Mouse (Mus musculus) myocyte (in vitro differentiated cells): ENCODE results near the gene Kif5c. TPM values are rescaled to one million over a fixed set of nuclear protein-coding genes. Genes with fewer than 3 reads are reported as not detected.

ENCODE experiments used
- H3K27me3 ChIP-seq: one replicate; pipeline ENCODE4 v1.6.1; 2011; ENCODE audit not compliant: control insufficient read depth, insufficient read depth, insufficient read length
- H3K36me3 ChIP-seq: one replicate; pipeline ENCODE4 v1.6.1; 2011; ENCODE audit not compliant: control insufficient read depth, insufficient read depth
- H3K4me2 ChIP-seq: one replicate; pipeline ENCODE4 v1.6.1; 2011; ENCODE audit warnings: low read depth, control low read depth
- H3K4me3 ChIP-seq: one replicate; pipeline ENCODE4 v1.5.1; 2011; ENCODE audit warnings: mild to moderate bottlenecking, control low read depth, moderate library complexity
- H3K79me2 ChIP-seq: one replicate; pipeline ENCODE4 v1.6.1; 2011; ENCODE audit not compliant: control insufficient read depth, insufficient read depth
- H3ac ChIP-seq: one replicate; pipeline ENCODE4 v1.6.1; 2011; ENCODE audit not compliant: control insufficient read depth, insufficient read length
- CEBPB ChIP-seq: IDR thresholded peaks from 2 replicates; pipeline ENCODE4 v1.6.1; 2011; ENCODE audit warnings: mild to moderate bottlenecking, moderate library complexity; ENCODE audit not compliant: poor library complexity, insufficient read depth, severe bottlenecking
- E2F4 ChIP-seq: IDR thresholded peaks from one replicate; pipeline ENCODE4 v1.6.1; 2011; ENCODE audit warnings: mild to moderate bottlenecking, control low read depth, moderate library complexity; ENCODE audit not compliant: insufficient read depth
- MAX ChIP-seq: IDR thresholded peaks from one replicate; pipeline ENCODE4 v1.6.1; 2011; ENCODE audit warnings: low read depth, mild to moderate bottlenecking, control low read depth
- MYOD1 ChIP-seq, 3 experiments: IDR thresholded peaks; one replicate each; pipeline ENCODE4 v1.6.1; 2011; ENCODE audit warnings: control low read depth in 2 of 3, low read depth in 2 of 3, mild to moderate bottlenecking in 2 of 3, moderate library complexity in 1 of 3; ENCODE audit not compliant: insufficient read length in 2 of 3, control insufficient read depth in 1 of 3
- MYOG ChIP-seq, 3 experiments: IDR thresholded peaks; one replicate each; pipeline ENCODE4 v1.6.1; 2011; ENCODE audit warnings: control low read depth in 2 of 3, low read depth in 2 of 3, mild to moderate bottlenecking in 2 of 3; ENCODE audit not compliant: insufficient read length in 2 of 3, control insufficient read depth in 1 of 3, insufficient read depth in 1 of 3
- POLR2A ChIP-seq: IDR thresholded peaks from one replicate; pipeline ENCODE4 v1.6.1; 2011; ENCODE audit warnings: low read depth, mild to moderate bottlenecking, control low read depth, moderate library complexity; ENCODE audit not compliant: insufficient read length
- POLR2AphosphoS2 ChIP-seq: IDR thresholded peaks from one replicate; pipeline ENCODE4 v1.6.1; 2011; ENCODE audit warnings: low read depth, control low read depth; ENCODE audit not compliant: insufficient read length
- REST ChIP-seq: IDR thresholded peaks from one replicate; pipeline ENCODE4 v1.6.1; 2011; ENCODE audit warnings: mild to moderate bottlenecking, control low read depth, moderate library complexity; ENCODE audit not compliant: insufficient read depth, insufficient read length
- SRF ChIP-seq: IDR thresholded peaks from one replicate; pipeline ENCODE4 v1.6.1; 2011; ENCODE audit warnings: low read depth; ENCODE audit not compliant: control insufficient read depth, insufficient read length
- TCF12 ChIP-seq: IDR thresholded peaks from one replicate; pipeline ENCODE4 v1.6.1; 2011; ENCODE audit warnings: mild to moderate bottlenecking, control low read depth; ENCODE audit not compliant: poor library complexity, insufficient read depth, severe bottlenecking
- TCF3 ChIP-seq: IDR thresholded peaks from one replicate; pipeline ENCODE4 v1.6.1; 2011; ENCODE audit warnings: low read depth, control low read depth; ENCODE audit not compliant: insufficient read length
- USF1 ChIP-seq: IDR thresholded peaks from one replicate; pipeline ENCODE4 v1.6.1; 2011; ENCODE audit warnings: low read depth, mild to moderate bottlenecking, control low read depth, moderate library complexity
- polyA plus RNA-seq: library from polyadenylated mRNA; unstranded; fragments of >200 nt; fragmentation: generic; extraction: Trizol; gene quantifications from one replicate; pipeline ENCODE4 v1.2.1, GENCODE M21; 2012; ENCODE audit warnings: missing spikeins

The Kif5c gene
- polyA plus RNA-seq, 1 experiment: 6.2 TPM

GRCm38 (mm10) chr2:49814011-49814410 is 194.9 kb downstream of the Kif5c start:
- Histone ChIP-seq H3K4me2 (peak overlapping the region; percentile 69), H3K79me2 (no peaks in the 10 kb centered on the region), H3K36me3 (no peaks in the 10 kb centered on the region), H3K27me3 (no peaks in the 10 kb centered on the region), H3ac (no peak overlapping the region), H3K4me3 (no peak overlapping the region)
- TF ChIP-seq USF1 (no peak), CEBPB (peak; percentile 89), E2F4 (no peak), TCF3 (peak; percentile 35), POLR2AphosphoS2 (no peak), SRF (no peak), POLR2A (no peak), MAX (no peak), REST (no peak), MYOD1 (IDR thresholded peaks at IDR 0.05; ENCODE audit: control insufficient read depth in 1 of 3, insufficient read length in 2 of 3, low read depth in 2 of 3) (peak; percentile 57 to 94 (median 88)), MYOG (IDR thresholded peaks at IDR 0.05; ENCODE audit: control insufficient read depth in 1 of 3, insufficient read depth in 1 of 3, insufficient read length in 2 of 3, low read depth in 2 of 3) (peak in 2 of 3 experiments; percentile 46 to 53), TCF12 (peak; percentile 68)

GRCm38 (mm10) chr2:49815696-49816320 is 196.7 kb downstream of the Kif5c start:
- Histone ChIP-seq H3K4me2 (no peak overlapping the region), H3K4me3 (no peak overlapping the region), H3ac (no peak overlapping the region), H3K36me3 (no peaks in the 10 kb centered on the region), H3K27me3 (no peaks in the 10 kb centered on the region), H3K79me2 (no peaks in the 10 kb centered on the region)
- TF ChIP-seq SRF: no peak
- no peak for TF ChIP-seq MAX
- no peak for TF ChIP-seq POLR2A
- no peak for TF ChIP-seq REST
- TF ChIP-seq E2F4: no peak
- TF ChIP-seq MYOD1 (IDR thresholded peaks at IDR 0.05; ENCODE audit: control insufficient read depth in 1 of 3, insufficient read length in 2 of 3, low read depth in 2 of 3): no peak
- no peak for TF ChIP-seq MYOG (IDR thresholded peaks at IDR 0.05; ENCODE audit: control insufficient read depth in 1 of 3, insufficient read depth in 1 of 3, insufficient read length in 2 of 3, low read depth in 2 of 3)
- TF ChIP-seq TCF12: no peak
- TF ChIP-seq CEBPB: no peak
- TF ChIP-seq TCF3: no peak

GRCm38 (mm10) chr2:49816549-49816948 is 197.5 kb downstream of the Kif5c start:
- Histone ChIP-seq H3K36me3 (no peaks in the 10 kb centered on the region), H3K4me2 (no peak overlapping the region), H3K4me3 (no peak overlapping the region), H3K27me3 (no peaks in the 10 kb centered on the region), H3ac (no peak overlapping the region), H3K79me2 (no peaks in the 10 kb centered on the region)
- TF ChIP-seq MYOG (IDR thresholded peaks at IDR 0.05; ENCODE audit: control insufficient read depth in 1 of 3, insufficient read depth in 1 of 3, insufficient read length in 2 of 3, low read depth in 2 of 3) (no peak), CEBPB (no peak), REST (no peak), TCF12 (no peak), E2F4 (no peak), POLR2AphosphoS2 (no peak), USF1 (no peak), MYOD1 (IDR thresholded peaks at IDR 0.05; ENCODE audit: control insufficient read depth in 1 of 3, insufficient read length in 2 of 3, low read depth in 2 of 3) (no peak), MAX (no peak), TCF3 (no peak), POLR2A (no peak), SRF (no peak)

GRCm38 (mm10) chr2:49817151-49817550 is 198.1 kb downstream of the Kif5c start:
- no peak overlapping the region for H3ac ChIP-seq
- H3K4me2 ChIP-seq: peak overlapping the region; percentile 34
- H3K4me3 ChIP-seq: no peak overlapping the region

More at GRCm38 (mm10) chr2:49817151-49817550, 198.1 kb downstream of the Kif5c start:
- Histone ChIP-seq H3K36me3 (no peaks in the 10 kb centered on the region), H3K27me3 (no peaks in the 10 kb centered on the region), H3K79me2 (no peaks in the 10 kb centered on the region)
- TF ChIP-seq REST (no peak), TCF3 (no peak), CEBPB (no peak), TCF12 (no peak), MYOG (IDR thresholded peaks at IDR 0.05; ENCODE audit: control insufficient read depth in 1 of 3, insufficient read depth in 1 of 3, insufficient read length in 2 of 3, low read depth in 2 of 3) (peak in 1 of 3 experiments; percentile 32), MYOD1 (IDR thresholded peaks at IDR 0.05; ENCODE audit: control insufficient read depth in 1 of 3, insufficient read length in 2 of 3, low read depth in 2 of 3) (peak in 2 of 3 experiments; percentile 38 to 46), POLR2AphosphoS2 (no peak), MAX (no peak), SRF (no peak), E2F4 (no peak)
